Mouse (Mus musculus) lung, embryonic 15.5 days (tissue): ENCODE results near the gene Hist2h2be. TPM values are rescaled to one million over a fixed set of nuclear protein-coding genes. Genes with fewer than 3 reads are reported as not detected.
A peak's percentile ranks its signal among the peaks of the same experiment; 100 is the strongest.
"Not testable (repeated sequence)": the region's sequence is repeated elsewhere in the genome, so short reads cannot be mapped to it uniquely, and the experiment has no call there.

Experiments
- ATAC-seq: fragments of 200-750 bp; cut with Nextera tagmentation; 2 replicates; pipeline ENCODE4 v1.8.0; 2017; ENCODE audit warnings: moderate number of reproducible peaks, borderline replicate concordance; ENCODE audit not compliant: low FRiP score, low TSS enrichment; ENCODE audit errors: extremely low read depth
- H3K27ac ChIP-seq: fragments of 300-500 bp; sonication (generic); 2 replicates; pipeline ENCODE4 v1.5.1; 2015; ENCODE audit warnings: moderate library complexity, mild to moderate bottlenecking, inconsistent platforms
- H3K27me3 ChIP-seq: fragments of 300-500 bp; sonication (generic); 2 replicates; pipeline ENCODE4 v1.6.1; 2015; ENCODE audit warnings: inconsistent platforms
- H3K36me3 ChIP-seq: fragments of 300-500 bp; sonication (generic); 2 replicates; pipeline ENCODE4 v1.6.1; 2015; ENCODE audit warnings: inconsistent platforms
- H3K4me1 ChIP-seq: fragments of 300-500 bp; sonication (generic); 2 replicates; pipeline ENCODE4 v1.6.1; 2015; ENCODE audit warnings: inconsistent platforms
- H3K4me2 ChIP-seq: fragments of 300-500 bp; sonication (generic); 2 replicates; pipeline ENCODE4 v1.6.1; 2015; ENCODE audit warnings: inconsistent platforms, mild to moderate bottlenecking, moderate library complexity
- H3K4me3 ChIP-seq: fragments of 300-500 bp; sonication (generic); 2 replicates; pipeline ENCODE4 v1.5.1; 2015; ENCODE audit warnings: mild to moderate bottlenecking, inconsistent platforms
- H3K9ac ChIP-seq: fragments of 300-500 bp; sonication (generic); 2 replicates; pipeline ENCODE4 v1.6.1; 2015; ENCODE audit warnings: inconsistent platforms
- H3K9me3 ChIP-seq: fragments of 300-500 bp; sonication (generic); 2 replicates; pipeline ENCODE4 v1.6.1; 2016; ENCODE audit warnings: inconsistent platforms
- WGBS: fragments of 180-500 bp; shearing (Covaris S2); methylation state at CpG from one replicate; pipeline ENCODE4 v1.1.7; 2015; 5-methylcytosine and 5-hydroxymethylcytosine counted together
- microRNA-seq: library from miRNA; unstranded; fragments of <30 nt; microRNA quantifications from one replicate; pipeline ENCODE4, GENCODE M21; 2016
- polyA plus RNA-seq: library from polyadenylated mRNA; unstranded; fragments of >200 nt; fragmentation: Nextera tagmentation; extraction: Ambion mirVana; gene quantifications from 2 replicates; pipeline ENCODE4 v1.2.1, GENCODE M21; 2015

The Hist2h2be gene
- polyA plus RNA-seq, 1 experiment from 2014 or later: 7.4 TPM

GRCm38 (mm10) chr3:96268776-96269378 lies 48.0 kb downstream of the Hist2h2be start:
- WGBS: 0% methylated on average over 19 of the region's 44 CpGs
- H3K27me3 ChIP-seq, H3K36me3 ChIP-seq, H3K9me3 ChIP-seq: not testable (repeated sequence)
- ATAC-seq: peak; percentile 25
- Histone ChIP-seq H3K9ac (peak overlapping the region; percentile 68), H3K4me3 (peak overlapping the region; percentile 44), H3K4me2 (peak overlapping the region; percentile 88), H3K27ac (peak overlapping the region; percentile 98), H3K4me1 (peaks cover 21% of the 10 kb centered on the region)

- peak; percentile 96 for ATAC-seq
- peak within 1 kb of the TSS; percentile 88 for H3K4me2 ChIP-seq
- peak within 1 kb of the TSS; percentile 52 for H3K4me3 ChIP-seq
- no peaks in the 10 kb centered on the region for H3K36me3 ChIP-seq
- H3K27me3 ChIP-seq: no peaks in the 10 kb centered on the region
- peaks cover 11% of the 10 kb centered on the region for H3K4me1 ChIP-seq
- H3K9ac ChIP-seq: peak within 1 kb of the TSS; percentile 72
- no peaks in the 10 kb centered on the region for H3K9me3 ChIP-seq
- peak within 1 kb of the TSS; percentile 98 for H3K27ac ChIP-seq
- WGBS: under 1% methylated on average over 45 of the region's 45 CpGs
Measured at GRCm38 (mm10) chr3:96269511-96270474, 48.9 kb downstream of the Hist2h2be start, which contains the start of gene Hist2h2bb. Gene Hist2h2bb (plus strand): TSS chr3:96269752.

Small RNA genes within 50 kb of the gene (microRNA-seq; reads per million reads assigned to microRNA genes)
- gene Gm44492 (not detected), gene Gm47311 (not detected), gene Gm47313 (not detected)

Other genes starting within 250 kb of the Hist2h2be start
- 36.0 and 38.2 TPM in 2 replicates for gene Plekho1, start 225.1 kb upstream of the Hist2h2be start, polyA plus RNA-seq
- gene Vps45, start 162.7 kb upstream of the Hist2h2be start, polyA plus RNA-seq: 32.2 and 33.4 TPM in 2 replicates
- 22.0 and 22.9 TPM in 2 replicates for gene Otud7b, start 116.6 kb upstream of the Hist2h2be start, polyA plus RNA-seq
- gene Mtmr11, start 59.1 kb upstream of the Hist2h2be start, polyA plus RNA-seq: 11.2 and 14.9 TPM in 2 replicates
- 168 and 175 TPM in 2 replicates for gene Sf3b4, start 48.8 kb upstream of the Hist2h2be start, polyA plus RNA-seq
- gene Sv2a, start 40.0 kb upstream of the Hist2h2be start, polyA plus RNA-seq: 3.7 and 4.4 TPM in 2 replicates
- 56.8 and 64.4 TPM in 2 replicates for gene Bola1, start 1.4 kb upstream of the Hist2h2be start, polyA plus RNA-seq
- 1.1 and 1.4 TPM in 2 replicates for gene Hist2h2ab, start 1.3 kb upstream of the Hist2h2be start, polyA plus RNA-seq
- 13.7 and 17.4 TPM in 2 replicates for gene Hist2h2ac, start 239 bp upstream of the Hist2h2be start, polyA plus RNA-seq
- 9.8 and 13.7 TPM in 2 replicates for gene Hist2h3c2, start 18.0 kb downstream of the Hist2h2be start, polyA plus RNA-seq
- 58.4 and 70.0 TPM in 2 replicates for gene Hist2h2aa2, start 19.2 kb downstream of the Hist2h2be start, polyA plus RNA-seq
- 20.4 and 20.5 TPM in 2 replicates for gene Hist2h2aa1, start 24.4 kb downstream of the Hist2h2be start, polyA plus RNA-seq
- 0.45 and 1.9 TPM in 2 replicates for gene Hist2h3c1, start 25.6 kb downstream of the Hist2h2be start, polyA plus RNA-seq
- 15.9 and 16.1 TPM in 2 replicates for gene Hist2h4, start 42.2 kb downstream of the Hist2h2be start, polyA plus RNA-seq
- gene Hist2h3b, start 47.5 kb downstream of the Hist2h2be start, polyA plus RNA-seq: 87.1 and 95.3 TPM in 2 replicates
- 10.1 and 18.0 TPM in 2 replicates for gene Hist2h2bb, start 48.6 kb downstream of the Hist2h2be start, polyA plus RNA-seq
- 2.4 and 3.6 TPM in 2 replicates for gene Fcgr1, start 72.8 kb downstream of the Hist2h2be start, polyA plus RNA-seq
- 0.14 TPM in 1 of 2 replicates, not detected in the other for gene BC107364, start 231.2 kb downstream of the Hist2h2be start, polyA plus RNA-seq